Mouse (Mus musculus): ENCODE data around the gene Plekhm1. TPM values are rescaled to one million over a fixed set of nuclear protein-coding genes. Genes with fewer than 3 reads are reported as not detected.

The Plekhm1 gene
- total and polyA plus RNA-seq, 3 experiments = 3.4 to 10.0 TPM; not detected in 1

DNA sequence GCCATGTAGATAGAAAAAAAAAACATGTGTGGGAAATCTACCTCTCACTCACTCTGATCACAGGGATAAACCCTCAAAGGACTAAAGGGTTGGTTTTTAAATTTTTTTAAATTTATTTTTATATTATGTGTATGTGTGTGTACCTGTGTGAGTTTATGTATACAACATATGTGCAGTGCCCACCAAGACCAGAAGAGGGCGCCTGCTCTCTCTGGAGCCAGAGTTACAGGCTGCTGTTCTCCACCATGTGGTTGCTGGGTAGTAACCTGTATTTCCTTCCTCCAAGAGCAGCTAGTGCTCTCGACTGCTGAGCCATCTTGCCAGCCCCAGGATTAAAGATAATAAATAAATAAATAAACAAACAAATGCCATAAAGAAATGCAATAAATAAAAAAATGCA, 62.8 kb downstream of the Plekhm1 start:
- H3K9me3 ChIP-seq (replicated peaks; ENCODE audit: insufficient read depth, low read length) = no peaks in the 10 kb centered on the region
- no peaks in the 10 kb centered on the region for H3K79me2 ChIP-seq (ENCODE audit: control insufficient read depth, insufficient read depth, low read length, poor library complexity)
- no peak overlapping the region for H3K9ac ChIP-seq (ENCODE audit: control insufficient read depth, low read depth, low read length, poor library complexity, severe bottlenecking)
- peak; percentile 59 for DNase-seq (ENCODE audit: low read depth, low spot score)
- H3K4me1 ChIP-seq (ENCODE audit: control insufficient read depth in 1 of 2, insufficient read depth in 2 of 2, low read length in 2 of 2) = peaks cover 2 to 15% of the 10 kb centered on the region in 2 experiments
- H3K27me3 ChIP-seq (ENCODE audit: control insufficient read depth in 1 of 2, insufficient read depth in 2 of 2, low read length in 2 of 2) = no peaks in the 10 kb centered on the region
- no peak overlapping the region for H3K4me3 ChIP-seq (ENCODE audit: control insufficient read depth in 1 of 2, insufficient read depth in 1 of 2, low read depth in 2 of 2, low read length in 2 of 2)
- TF ChIP-seq EP300 (IDR thresholded peaks at IDR 0.05; ENCODE audit: low read depth in 1 of 2, low read length in 2 of 2) = no peak
- peak; percentile 45 to 62 (median 55); a peak in 5 of 6 replicates for TF ChIP-seq CTCF (IDR thresholded peaks at IDR 0.05 in 2 of 3, conservative IDR thresholded peaks at IDR 0.05 in 1 of 3; ENCODE audit: control insufficient read depth in 1 of 3, insufficient read depth in 1 of 3, low read depth in 2 of 3, low read length in 3 of 3, poor library complexity in 1 of 3, severe bottlenecking in 1 of 3)
- no peak for TF ChIP-seq ELF1 (IDR thresholded peaks at IDR 0.05; ENCODE audit: low read depth, low read length)
- no peak for TF ChIP-seq SMC3 (IDR thresholded peaks at IDR 0.05; ENCODE audit: low read depth, low read length)
- H3K36me3 ChIP-seq (ENCODE audit: control insufficient read depth in 1 of 2, insufficient read depth in 2 of 2, low read length in 2 of 2) = peaks cover 0 to 12% of the 10 kb centered on the region in 2 experiments; a peak in 2 of 4 replicates
- no peak overlapping the region for H3K27ac ChIP-seq (ENCODE audit: control insufficient read depth, low read depth, low read length)

- DNase-seq (ENCODE audit: low read depth, low spot score) = peak; percentile 44
- H3K36me3 ChIP-seq (ENCODE audit: control insufficient read depth in 1 of 2, insufficient read depth in 2 of 2, low read length in 2 of 2) = peaks cover 0 to 12% of the 10 kb centered on the region in 2 experiments; a peak in 2 of 4 replicates
These were observed 65.8 kb downstream of the Plekhm1 start for GRCm38 (mm10) chr11:103346657-103347056.

GRCm38 (mm10) chr11:103346236-103346635, 66.3 kb downstream of the Plekhm1 start:
- H3K36me3 ChIP-seq (ENCODE audit: control insufficient read depth in 1 of 2, insufficient read depth in 2 of 2, low read length in 2 of 2) = peaks cover 0 to 12% of the 10 kb centered on the region in 2 experiments; a peak in 2 of 4 replicates
- DNase-seq (ENCODE audit: low read depth, low spot score) = peak; percentile 56
- H3K4me1 ChIP-seq (ENCODE audit: control insufficient read depth in 1 of 2, insufficient read depth in 2 of 2, low read length in 2 of 2) = peaks cover 2 to 15% of the 10 kb centered on the region in 2 experiments
- H3K79me2 ChIP-seq (ENCODE audit: control insufficient read depth, insufficient read depth, low read length, poor library complexity) = no peaks in the 10 kb centered on the region
- H3K4me3 ChIP-seq (ENCODE audit: control insufficient read depth in 1 of 2, insufficient read depth in 1 of 2, low read depth in 2 of 2, low read length in 2 of 2) = 0 out of 4 replicates have a peak overlapping the region, but pooled peaks of 1 of the 2 experiments have one; percentile 35
- H3K9me3 ChIP-seq (replicated peaks; ENCODE audit: insufficient read depth, low read length) = no peaks in the 10 kb centered on the region
- no peaks in the 10 kb centered on the region for H3K27me3 ChIP-seq (ENCODE audit: control insufficient read depth in 1 of 2, insufficient read depth in 2 of 2, low read length in 2 of 2)
- H3K9ac ChIP-seq (ENCODE audit: control insufficient read depth, low read depth, low read length, poor library complexity, severe bottlenecking) = peak overlapping the region; percentile 46
- no peak overlapping the region for H3K27ac ChIP-seq (ENCODE audit: control insufficient read depth, low read depth, low read length)
- no peak for TF ChIP-seq MAFK (IDR thresholded peaks at IDR 0.05; ENCODE audit: borderline replicate concordance, low read depth, low read length)
- no peak for TF ChIP-seq HCFC1 (IDR thresholded peaks at IDR 0.05; ENCODE audit: low read depth, low read length)
- no peak for TF ChIP-seq TBP (IDR thresholded peaks at IDR 0.05; ENCODE audit: low read depth, low read length)
- TF ChIP-seq KAT2A (conservative IDR thresholded peaks at IDR 0.05; ENCODE audit: low read depth, low read length) = no peak
- no peak for TF ChIP-seq EP300 (IDR thresholded peaks at IDR 0.05; ENCODE audit: low read depth in 1 of 2, low read length in 2 of 2)

More at GRCm38 (mm10) chr11:103346657-103347056, 65.8 kb downstream of the Plekhm1 start:
- no peaks in the 10 kb centered on the region for H3K9me3 ChIP-seq (replicated peaks; ENCODE audit: insufficient read depth, low read length)
- H3K27ac ChIP-seq (ENCODE audit: control insufficient read depth, low read depth, low read length) = no peak overlapping the region
- H3K4me3 ChIP-seq (ENCODE audit: control insufficient read depth in 1 of 2, insufficient read depth in 1 of 2, low read depth in 2 of 2, low read length in 2 of 2) = 0 out of 4 replicates have a peak overlapping the region, but pooled peaks of 1 of the 2 experiments have one; percentile 35
- 0 out of 4 replicates have a peak, but pooled peaks of 1 of the 2 experiments have one; percentile 3 for TF ChIP-seq EP300 (IDR thresholded peaks at IDR 0.05; ENCODE audit: low read depth in 1 of 2, low read length in 2 of 2)
- no peak for TF ChIP-seq ELF1 (IDR thresholded peaks at IDR 0.05; ENCODE audit: low read depth, low read length)
- peak; percentile 59; the same call in 1 of the 2 replicates for TF ChIP-seq ETS1 (IDR thresholded peaks at IDR 0.05; ENCODE audit: low read depth, low read length)
- no peaks in the 10 kb centered on the region for H3K27me3 ChIP-seq (ENCODE audit: control insufficient read depth in 1 of 2, insufficient read depth in 2 of 2, low read length in 2 of 2)
- no peaks in the 10 kb centered on the region for H3K79me2 ChIP-seq (ENCODE audit: control insufficient read depth, insufficient read depth, low read length, poor library complexity)
- H3K4me1 ChIP-seq (ENCODE audit: control insufficient read depth in 1 of 2, insufficient read depth in 2 of 2, low read length in 2 of 2) = peaks cover 2 to 15% of the 10 kb centered on the region in 2 experiments
- H3K9ac ChIP-seq (ENCODE audit: control insufficient read depth, low read depth, low read length, poor library complexity, severe bottlenecking) = peak overlapping the region; percentile 46

All from MEL (cell line).